Mouse (Mus musculus) c-Kit-positive CD71-positive TER-119-negative erythroid progenitor cells, embryonic 14.5 days (primary cell): ENCODE data around the gene Gm973.

ENCODE experiments used
- DNase-seq: peaks from one replicate; pipeline ENCODE4 v3.0.0-alpha.2; 2013; ENCODE audit warnings: low read depth

Gm973 gene

GRCm38 (mm10) chr1:59492432-59492831, 23.6 kb upstream of the Gm973 start:
- no peak for DNase-seq

GRCm38 (mm10) chr1:59495970-59496369, 20.1 kb upstream of the Gm973 start:
- DNase-seq = no peak

GRCm38 (mm10) chr1:59497741-59498613, 18.1 kb upstream of the Gm973 start:
- DNase-seq = no peak

GRCm38 (mm10) chr1:59499327-59499726, 16.7 kb upstream of the Gm973 start:
- no peak for DNase-seq

GRCm38 (mm10) chr1:59502355-59502754, 13.7 kb upstream of the Gm973 start:
- DNase-seq = no peak

- no peak for DNase-seq
Observed at GRCm38 (mm10) chr1:59503659-59504301, 12.3 kb upstream of the Gm973 start.

- no peak for DNase-seq
Observed at GRCm38 (mm10) chr1:59504302-59504700, 11.8 kb upstream of the Gm973 start.

- no peak for DNase-seq
Observed at GRCm38 (mm10) chr1:59508463-59509139, 7.5 kb upstream of the Gm973 start.

- no peak for DNase-seq
Observed at GRCm38 (mm10) chr1:59511566-59512270, 4.3 kb upstream of the Gm973 start.

- DNase-seq = no peak
Observed at GRCm38 (mm10) chr1:59520226-59520837, 4.3 kb downstream of the Gm973 start.

- no peak for DNase-seq
Observed at GRCm38 (mm10) chr1:59522456-59522855, 6.4 kb downstream of the Gm973 start.

GRCm38 (mm10) chr1:59523378-59523958, 7.4 kb downstream of the Gm973 start:
- no peak for DNase-seq

GRCm38 (mm10) chr1:59524071-59524470, 8.0 kb downstream of the Gm973 start:
- no peak for DNase-seq

GRCm38 (mm10) chr1:59524759-59525158, 8.7 kb downstream of the Gm973 start:
- no peak for DNase-seq

- DNase-seq = no peak
Observed at GRCm38 (mm10) chr1:59527219-59527618, 11.2 kb downstream of the Gm973 start.

- no peak for DNase-seq
Observed at GRCm38 (mm10) chr1:59534976-59535810, 19.1 kb downstream of the Gm973 start.

GRCm38 (mm10) chr1:59538381-59538780, 22.3 kb downstream of the Gm973 start:
- no peak for DNase-seq

GRCm38 (mm10) chr1:59540537-59541148, 24.6 kb downstream of the Gm973 start:
- DNase-seq = no peak

- no peak for DNase-seq
Observed at GRCm38 (mm10) chr1:59541271-59542020, 25.4 kb downstream of the Gm973 start.
